Mouse (Mus musculus) right cerebral cortex, postnatal 36 days (tissue): Measurements from ENCODE around the gene Smg6.
A peak's percentile ranks its signal among the peaks of the same experiment; 100 is the strongest.

ENCODE experiments used
- DNase-seq, 2 experiments: peaks; one replicate each; pipeline ENCODE4 v3.0.0; 2022; ENCODE audit warnings: low spot score in 2 of 2, mixed read lengths in 1 of 2

Smg6 gene

DNA sequence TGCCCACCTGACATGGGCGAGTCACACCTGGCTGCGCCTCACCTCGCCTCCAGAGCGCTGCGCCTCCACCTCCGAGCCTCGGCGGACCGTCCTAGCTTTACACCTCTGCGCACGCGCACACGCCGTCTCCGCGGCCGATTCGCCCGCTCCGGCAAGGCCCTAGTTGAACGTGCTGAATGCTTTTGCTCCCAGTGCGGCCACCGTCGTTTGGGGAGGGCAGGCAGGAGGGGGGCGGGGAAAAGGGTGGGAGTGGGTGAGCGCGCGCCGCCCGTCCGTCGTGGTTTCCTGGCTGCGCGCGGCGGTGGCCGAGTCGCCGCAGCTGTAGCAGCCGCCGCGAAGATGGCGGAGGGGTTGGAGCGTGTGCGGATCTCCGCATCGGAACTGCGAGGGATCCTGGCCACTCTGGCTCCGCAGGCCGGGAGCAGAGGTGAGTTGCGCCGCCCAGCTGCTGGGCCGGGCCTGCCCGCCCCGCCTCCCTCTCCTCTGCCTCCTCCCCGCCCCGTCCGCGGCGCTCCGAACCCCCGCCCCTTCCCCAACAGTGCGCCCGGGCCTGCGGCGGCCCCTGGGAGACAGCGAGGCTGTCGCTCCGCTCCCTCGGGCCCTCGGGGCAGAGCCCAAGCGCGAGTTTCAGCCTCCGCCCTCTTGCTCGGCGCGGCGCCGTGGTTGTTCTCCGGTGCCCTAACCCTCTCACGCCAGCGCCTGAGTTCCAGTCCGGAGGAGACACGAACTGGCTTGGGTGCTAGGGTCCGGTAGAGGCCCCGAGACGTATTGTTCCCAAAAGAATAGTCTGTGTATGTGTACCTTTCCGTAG is at the start of gene Smg6, which contains the start of gene Srr:
Gene Smg6, plus strand, starts transcription at position 247 of the 811 bp plus-strand sequence.
Gene Srr, minus strand, starts transcription at position 372 of the 811 bp plus-strand sequence.
- DNase-seq = peak; percentile 87 to 89

DNA sequence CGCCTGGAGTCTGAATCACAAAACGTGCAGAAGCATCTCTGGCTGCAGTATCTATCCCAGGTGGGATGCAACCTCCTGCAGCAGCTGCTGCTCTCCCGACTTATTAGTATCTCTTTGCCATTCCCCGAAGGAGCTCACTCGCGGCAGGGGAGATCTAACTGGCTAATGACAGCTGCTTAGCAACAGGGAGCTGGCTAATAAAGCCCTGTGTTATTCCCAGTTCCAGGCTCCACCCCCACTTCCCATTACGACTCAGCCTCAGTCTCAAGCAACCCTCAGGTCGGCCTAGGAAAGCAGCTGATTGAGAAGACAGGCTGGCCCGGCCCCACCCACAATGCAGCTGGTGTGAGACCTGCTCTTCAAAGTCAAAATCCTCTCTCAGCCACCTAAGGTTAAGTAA is 48.8 kb upstream of the Smg6 start:
- peak; percentile 42 to 54 for DNase-seq

DNA sequence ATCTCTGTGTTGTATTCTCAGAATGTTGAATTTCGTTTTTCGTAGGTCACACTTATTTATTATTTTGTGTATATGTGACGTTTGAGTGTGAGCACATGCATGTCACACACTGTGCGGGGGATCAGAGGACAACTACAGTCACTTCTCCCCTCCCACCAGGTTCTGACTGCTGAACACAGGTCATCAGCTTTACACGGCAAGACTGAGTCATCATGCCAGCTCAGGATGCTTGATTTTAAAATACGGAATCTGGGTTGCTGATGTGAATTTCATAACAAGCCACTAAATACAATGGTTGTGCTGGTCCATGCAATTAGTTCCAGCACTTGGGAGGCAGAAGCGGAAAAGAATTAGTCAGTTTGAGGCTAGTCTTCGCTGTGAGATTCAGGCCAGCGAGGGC is 44.6 kb upstream of the Smg6 start:
- DNase-seq = no peak

DNA sequence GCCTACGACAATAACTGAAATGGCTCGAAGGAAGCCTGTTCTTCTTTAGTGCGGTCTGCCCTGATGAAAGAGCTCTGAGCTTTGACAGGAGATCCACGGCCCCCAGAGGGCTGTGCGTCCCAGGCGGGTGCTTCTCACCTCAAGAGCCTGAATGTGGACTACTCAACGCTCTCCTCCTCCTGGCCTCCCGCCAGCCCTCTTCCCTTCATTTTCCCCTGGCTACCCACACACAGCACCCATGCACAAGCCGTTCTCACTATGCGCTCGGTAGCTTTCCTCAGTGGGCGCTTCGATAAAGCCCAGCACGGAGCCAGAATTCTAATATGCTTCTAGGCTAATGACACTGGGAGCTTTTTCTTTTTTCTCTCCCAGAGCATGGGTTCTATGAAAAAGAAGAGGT is 43.6 kb upstream of the Smg6 start:
- DNase-seq = peak in 1 of 2 experiments; percentile 54

DNA sequence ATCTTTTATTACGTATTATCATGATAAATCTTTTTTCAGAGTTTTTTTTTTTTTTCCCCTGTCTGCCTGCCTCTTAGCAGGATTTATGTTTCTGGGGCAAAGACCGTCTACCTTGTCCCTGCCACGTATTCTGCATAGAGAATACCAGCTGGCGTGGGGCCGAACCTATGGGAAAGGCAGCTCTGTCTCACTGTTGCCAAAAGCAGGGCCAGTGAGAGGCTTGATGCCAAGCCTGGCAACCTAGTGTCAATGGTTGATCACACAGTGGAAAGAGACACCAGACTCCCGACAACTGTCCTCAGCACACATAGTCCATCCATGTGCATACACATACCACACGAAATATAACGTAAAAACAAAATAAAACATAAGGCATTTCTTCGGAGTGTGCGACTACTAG is 42.5 kb upstream of the Smg6 start:
- no peak for DNase-seq

DNA sequence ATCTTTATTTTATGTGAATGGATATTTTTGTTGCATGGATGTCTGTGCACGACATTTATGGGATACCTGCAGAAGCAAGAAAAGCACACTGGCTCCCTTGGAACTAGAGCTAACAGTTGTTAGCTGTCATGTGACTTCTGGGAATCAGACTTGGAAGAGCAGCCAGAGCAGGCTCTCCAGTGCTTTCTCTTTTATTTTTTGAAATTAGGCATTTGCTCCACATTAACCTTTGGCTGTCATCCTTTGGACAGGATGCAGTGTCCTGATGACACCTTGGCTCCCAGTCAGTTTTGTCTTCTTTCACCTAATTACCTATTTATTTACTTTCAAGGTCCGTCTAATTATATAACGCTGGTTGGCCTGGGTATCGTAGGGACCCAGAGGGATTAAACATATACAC is 31.0 kb upstream of the Smg6 start:
- DNase-seq = no peak

DNA sequence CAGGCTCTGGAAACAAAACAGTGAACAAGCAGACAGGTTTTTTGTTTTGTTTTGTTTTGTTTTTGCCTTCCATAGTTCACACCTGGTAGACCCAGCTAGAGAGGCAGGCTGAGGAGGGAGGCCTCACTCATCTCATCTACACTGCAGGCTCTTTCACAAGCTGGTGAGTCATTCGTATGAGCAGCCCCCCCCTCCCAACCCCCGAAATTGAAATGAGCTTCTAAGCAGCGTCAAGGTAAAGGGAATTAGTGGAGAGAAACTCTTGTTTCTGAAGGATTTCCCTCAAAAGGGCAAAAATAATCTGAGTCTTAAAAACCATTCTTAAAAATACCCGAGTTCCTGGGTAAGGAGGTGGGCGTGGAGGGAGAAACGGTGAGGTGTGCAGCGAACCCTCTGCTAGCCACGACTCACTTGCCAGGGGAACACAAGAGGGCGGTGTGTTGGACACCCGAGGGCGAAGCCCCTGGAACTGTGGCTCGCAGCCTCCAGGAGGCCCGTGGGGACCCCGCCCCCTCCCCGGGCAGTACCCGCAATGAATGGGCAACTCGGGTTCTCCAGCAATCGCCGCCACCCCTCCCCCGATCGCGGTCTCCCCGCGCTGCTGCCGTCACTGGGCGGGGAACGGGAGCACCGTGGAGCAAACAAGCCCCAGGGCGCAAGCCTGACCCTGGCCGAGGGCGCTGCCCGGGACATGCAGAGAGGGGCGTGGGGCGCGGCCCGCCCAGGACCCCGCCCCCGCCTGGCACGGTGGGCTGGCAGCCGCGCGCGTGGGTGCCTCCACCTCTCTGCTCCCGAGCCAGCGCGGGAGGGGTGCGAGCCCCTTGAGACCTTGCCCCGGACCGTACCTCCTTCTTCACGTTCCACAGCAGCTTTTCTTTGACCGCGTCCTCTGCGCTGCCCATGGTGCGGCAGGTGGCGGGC is 29.4 kb upstream of the Smg6 start:
- peak; percentile 51 to 59 for DNase-seq

DNA sequence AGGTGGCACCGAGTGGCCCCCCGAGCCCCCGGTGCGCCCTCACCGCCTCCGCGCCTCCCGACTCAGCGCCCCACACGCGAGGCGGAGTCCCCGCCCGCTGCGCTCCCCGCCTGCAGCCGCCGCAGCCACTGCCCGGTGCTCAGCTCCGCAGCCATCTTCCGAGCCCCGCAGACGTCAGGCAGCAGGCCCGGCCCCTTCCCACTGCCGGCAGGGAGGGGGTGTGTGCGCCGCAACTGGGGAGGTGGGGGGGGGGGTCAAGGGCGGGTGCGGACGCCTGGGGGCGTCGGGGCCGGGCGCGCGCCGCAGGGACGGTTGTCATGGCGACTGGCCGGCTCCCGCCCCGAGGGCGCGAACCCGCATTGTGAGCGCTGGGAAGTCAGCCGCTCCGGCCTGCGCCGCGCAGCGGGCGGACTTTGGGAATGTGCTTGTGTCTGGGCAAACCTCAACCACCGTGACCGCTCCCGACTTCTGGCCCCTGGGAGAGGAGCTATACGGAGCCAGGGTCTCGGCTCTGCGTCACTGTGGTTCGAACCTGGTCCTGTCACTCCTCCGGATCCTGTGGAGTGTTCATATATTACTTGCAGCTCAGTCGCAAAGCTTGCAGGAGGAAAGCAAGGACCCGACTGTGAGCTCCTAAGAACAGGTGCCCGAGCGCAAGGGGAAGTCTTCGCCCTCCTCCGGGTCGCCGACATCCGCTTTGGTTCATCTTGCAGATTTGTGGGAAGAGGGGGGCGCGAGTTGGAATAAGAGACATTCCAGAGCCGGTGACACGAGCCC is 28.5 kb upstream of the Smg6 start, which contains the start of gene Sgsm2:
Gene Sgsm2, minus strand, starts transcription at position 160 of the 777 bp plus-strand sequence.
- peak; percentile 52 to 54 for DNase-seq

DNA sequence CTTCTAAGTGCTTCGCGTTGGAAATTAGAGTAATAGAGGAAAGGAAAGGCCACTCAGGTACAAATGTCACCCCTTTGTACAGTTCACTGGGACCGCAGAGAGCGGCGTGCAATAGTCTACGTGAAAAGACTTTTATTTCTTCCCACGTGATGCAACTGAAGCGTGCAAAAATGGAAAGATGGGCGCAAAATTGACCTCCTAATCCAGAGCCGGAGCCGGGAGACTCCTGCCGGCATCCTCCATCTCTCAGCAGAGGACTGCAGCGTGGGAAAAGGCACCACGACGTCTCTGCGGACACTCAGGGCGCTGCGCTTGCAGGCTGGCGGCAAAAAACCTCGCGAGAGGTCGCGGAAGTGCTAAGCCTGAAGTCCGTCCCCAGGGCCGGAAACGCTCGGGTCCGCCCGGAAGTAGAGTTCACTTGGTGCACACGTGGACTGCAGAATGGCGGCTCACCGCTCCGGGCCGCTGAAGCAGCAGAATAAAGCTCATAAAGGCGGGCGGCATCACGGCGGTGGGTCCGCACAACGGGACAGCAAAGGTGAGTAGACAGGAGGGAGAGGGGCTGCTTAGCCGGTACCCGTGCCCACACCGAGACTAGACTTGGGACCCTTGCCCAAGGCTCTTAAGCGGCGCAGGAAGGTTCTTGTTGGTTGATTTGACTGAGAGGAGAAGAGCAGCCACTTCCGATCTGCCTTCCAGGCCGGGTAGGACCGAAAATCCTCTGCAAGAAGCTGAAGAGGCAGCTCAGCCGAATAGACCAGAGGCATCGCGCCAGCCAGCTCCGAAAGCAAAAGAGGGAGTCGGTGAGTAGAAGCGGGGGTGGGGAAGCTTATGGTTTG is 27.7 kb upstream of the Smg6 start, which contains the start of gene Tsr1:
Gene Tsr1, plus strand, starts transcription at position 394 of the 839 bp plus-strand sequence.
- DNase-seq = peak; percentile 84 to 88

DNA sequence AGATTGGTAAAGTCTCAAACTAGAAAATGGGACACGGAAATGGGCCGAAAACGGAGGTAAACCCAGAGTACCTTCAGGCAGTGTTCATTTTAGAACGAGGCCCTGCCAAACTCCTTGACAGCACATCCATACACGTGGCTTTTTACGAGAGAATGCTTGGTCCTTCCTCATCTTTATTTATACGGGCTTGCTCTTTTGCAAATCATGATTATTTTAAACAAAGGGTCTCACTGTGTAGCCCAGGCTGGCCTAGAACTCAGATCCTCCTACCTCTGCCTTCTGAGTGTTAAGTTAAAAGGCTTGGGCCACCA is 27.2 kb upstream of the Smg6 start:
- DNase-seq = no peak

DNA sequence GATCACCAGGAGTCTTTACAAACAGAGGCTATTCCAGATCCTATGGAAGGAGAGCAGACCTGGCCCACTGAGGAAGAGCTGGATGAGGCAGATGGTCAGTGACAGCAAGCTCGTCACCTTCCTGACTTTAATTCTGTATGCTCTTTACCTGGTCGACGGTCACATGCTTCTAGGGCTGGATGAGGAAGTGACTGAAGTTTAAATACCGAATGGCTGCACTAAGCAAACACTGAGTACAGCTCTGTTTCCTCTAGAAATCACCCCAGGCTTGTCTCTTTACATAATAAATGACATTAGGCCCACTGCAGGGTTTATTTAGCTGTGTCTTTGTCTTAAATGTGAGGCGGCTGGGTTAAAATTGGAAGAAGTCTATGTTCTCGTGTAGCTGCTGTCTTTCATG is 24.1 kb upstream of the Smg6 start:
- DNase-seq = no peak

DNA sequence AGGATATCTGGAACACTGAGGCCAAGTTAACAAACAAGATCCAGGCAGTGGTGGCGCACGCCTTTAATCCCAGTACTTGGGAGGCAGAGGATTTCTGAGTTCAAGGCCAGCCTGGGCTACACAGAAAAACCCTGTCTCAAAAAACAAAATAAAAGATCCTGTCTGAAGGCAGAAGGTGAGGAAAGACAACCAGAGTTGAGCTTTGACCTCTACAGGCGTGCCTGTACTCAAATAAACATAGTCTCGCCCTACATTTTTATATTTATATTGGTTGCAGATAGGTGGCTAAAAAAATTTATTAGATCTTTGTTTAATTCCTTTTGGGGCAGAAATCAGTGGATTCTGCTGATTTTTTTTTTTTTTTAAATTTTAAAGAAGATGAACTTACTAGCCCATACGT is 23.2 kb upstream of the Smg6 start:
- DNase-seq = no peak

DNA sequence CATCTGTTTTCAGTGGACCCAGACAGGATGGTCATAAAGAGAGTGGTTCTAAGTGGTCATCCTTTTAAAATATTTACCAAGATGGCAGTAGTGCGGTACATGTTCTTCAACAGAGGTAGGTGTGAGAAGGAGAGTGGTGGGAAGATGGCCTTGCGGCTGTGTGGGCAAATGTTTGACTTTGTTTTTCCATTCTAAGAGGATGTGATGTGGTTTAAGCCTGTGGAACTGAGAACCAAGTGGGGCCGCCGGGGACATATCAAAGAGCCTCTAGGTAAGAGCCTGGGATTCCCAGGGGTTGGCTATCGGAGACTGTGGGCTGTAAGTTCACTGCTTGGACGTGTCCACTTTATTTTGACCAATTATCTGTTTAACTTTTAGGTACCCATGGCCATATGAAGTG is 17.8 kb upstream of the Smg6 start:
- DNase-seq = no peak

DNA sequence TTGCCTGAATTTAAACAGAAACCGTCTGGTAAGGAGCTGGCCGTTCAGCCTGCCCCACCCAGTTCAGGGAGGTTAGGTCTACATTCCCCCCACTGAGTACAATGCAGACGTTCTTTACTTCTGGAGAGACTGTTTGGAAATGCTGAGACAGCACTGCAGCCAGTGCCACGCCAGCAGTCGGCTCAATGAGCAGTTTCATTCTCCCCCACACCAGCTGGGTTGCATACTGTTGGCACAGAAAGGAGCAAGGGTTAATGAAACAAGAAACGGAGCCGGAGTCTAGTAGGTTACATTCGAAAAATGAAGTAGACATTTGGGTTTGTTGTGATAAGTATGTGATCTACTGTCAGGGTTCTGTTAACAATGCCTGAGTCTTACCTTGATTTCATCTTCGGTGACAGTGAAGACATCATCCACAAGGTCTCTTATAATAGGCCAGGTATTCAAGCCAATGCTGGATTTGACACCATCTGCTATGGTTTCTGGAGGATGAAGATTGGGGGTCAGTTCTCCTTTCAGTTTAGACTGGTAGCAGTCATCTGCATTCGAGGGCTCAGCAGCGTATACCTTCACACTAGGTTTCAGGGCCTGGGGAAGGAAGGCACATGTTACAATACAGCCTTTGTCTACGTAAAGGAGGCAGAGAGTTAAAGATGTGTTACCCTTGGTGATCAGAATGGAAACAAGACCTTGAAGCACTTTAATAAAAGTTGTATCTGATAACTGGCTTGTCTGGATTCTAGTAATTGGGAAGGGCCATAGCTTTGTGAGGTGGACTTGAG is 16.8 kb upstream of the Smg6 start:
- DNase-seq = no peak

DNA sequence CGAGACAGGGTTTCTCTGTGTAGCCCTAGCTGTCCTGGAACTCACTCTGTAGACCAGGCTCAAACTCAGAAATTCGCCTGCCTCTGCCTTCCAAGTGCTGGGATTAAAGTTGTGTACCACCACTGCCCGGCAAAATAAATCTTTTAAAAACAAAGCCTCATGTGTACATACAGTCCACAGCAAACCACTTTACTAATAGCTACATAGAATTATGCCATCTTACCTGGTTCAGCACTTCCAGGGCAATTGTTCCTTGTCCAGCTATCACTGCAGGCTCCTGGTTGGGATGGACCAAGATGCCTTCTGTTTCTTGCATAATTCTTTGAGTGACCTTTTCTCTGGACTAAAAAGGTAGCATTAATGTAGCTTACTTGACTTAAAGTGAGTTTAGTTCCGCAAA is 15.6 kb upstream of the Smg6 start:
- DNase-seq = no peak

DNA sequence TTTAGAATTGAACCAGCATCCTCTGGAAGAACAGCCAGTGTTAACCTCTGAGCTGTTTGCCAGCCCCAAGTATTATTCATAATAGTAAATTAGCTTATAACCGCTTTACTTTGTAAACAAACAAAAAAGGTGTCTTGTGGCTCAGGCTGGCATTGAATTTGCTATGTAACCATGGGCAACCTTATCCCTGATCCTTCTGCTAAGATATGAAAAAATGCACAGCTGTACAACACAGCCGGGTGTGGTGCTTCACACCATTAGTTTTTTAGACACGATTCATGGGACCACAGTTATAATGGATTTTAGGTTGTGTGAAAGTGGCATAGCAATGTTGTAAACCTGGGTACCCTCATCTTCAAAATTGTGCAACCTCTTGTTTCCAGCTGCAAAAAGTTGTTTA is 13.1 kb upstream of the Smg6 start:
- DNase-seq = no peak

DNA sequence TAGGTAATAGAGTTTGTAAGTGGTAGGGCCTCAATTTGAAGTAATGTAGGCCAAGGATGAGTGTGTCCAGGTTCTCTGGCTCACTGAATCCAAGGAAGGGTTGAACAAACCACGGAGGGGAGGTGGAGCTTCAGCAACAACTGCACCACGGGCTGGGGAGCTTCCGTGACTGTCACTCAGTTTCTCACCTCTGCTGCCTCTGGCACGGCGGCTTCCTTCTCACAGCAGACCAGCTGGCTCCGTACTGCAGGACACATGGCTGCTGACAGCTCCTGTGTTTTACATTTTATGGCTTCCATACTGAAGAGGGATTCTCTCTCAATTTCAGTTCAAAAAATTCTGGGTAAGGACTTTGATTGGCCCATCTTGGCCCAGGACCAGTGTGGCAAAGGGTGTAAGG is 6.4 kb upstream of the Smg6 start:
- DNase-seq = no peak

DNA sequence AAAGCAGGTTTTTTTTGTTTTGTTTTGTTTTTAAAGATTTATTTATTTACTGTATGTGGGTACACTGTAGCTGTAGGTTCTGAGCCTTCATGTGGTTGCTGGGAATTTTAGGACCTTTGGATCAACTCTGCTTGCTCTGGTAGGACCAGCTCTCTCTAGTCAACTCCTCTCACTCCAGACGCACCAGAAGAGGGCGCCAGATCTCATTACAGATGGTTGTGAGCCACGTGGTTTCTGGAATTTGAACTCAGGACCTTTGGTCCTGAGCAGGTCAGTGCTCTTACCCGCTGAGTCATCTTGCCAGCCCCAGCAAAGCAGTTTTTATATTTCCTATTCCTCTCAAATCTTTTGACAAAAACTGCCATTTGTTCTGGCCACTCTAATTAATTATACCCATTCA is 1.5 kb upstream of the Smg6 start:
- no peak for DNase-seq

DNA sequence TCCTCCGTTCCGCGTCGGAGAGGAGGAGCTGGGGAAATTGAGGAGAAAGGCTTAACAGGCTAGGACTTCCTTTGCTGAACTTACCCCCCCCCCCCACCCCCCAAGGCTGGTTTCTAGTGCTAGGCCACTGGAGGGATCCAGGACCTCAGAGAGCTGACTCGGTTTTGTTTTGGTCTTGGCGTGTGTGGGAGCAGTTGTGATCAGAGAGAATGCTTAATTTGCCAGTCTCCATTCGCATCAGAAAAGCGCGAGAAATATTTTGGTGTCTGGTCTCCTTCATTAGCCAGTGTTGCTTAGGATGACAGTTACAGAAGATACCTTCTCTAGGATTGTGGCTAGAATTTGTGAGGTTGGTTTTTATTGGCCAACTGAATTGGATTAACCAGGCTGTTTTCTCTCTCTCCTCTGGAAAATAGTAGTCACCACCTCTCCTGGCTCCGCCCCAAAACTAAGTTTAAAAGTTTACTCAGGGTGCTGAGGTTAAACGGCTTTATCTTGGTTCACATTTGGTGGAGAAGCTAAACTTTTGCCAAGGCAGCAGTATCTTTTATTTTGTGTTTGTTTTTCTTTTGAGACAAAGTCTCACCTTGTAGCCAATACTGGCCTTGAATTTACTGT is 874 bp downstream of the Smg6 start:
- DNase-seq = no peak

DNA sequence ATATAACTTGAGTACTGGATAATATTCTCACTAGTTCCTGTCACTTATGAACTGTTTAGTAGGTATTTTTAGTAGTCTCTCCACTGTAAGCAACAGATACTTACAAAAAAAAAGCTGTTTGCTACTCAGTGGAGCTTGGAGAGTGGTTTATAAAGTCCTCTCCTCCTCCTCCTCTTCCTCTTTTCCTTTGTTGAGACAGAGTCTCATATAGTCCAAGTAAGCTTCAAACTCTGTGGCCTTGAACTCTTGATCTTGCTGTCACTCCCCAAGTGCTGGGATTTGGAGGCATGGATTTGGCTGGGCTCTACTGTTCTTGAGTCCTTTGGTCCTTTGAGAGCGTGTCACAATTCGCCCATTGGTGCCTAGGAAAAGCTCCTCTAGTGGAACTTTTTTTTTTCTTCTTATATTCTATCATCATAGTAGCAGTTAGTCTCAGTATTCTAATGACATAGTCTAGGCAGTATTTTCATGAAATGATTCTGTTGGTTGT is 1.7 kb downstream of the Smg6 start:
- DNase-seq = no peak
